Mouse (Mus musculus): ENCODE results near the gene Rae1. TPM values are rescaled to one million over a fixed set of nuclear protein-coding genes. Genes with fewer than 3 reads are reported as not detected.

Rae1 gene
- polyA plus RNA-seq (2015; fragmentation: Nextera tagmentation; extraction: Ambion mirVana), result 95.8 and 103 TPM in 2 replicates

DNA sequence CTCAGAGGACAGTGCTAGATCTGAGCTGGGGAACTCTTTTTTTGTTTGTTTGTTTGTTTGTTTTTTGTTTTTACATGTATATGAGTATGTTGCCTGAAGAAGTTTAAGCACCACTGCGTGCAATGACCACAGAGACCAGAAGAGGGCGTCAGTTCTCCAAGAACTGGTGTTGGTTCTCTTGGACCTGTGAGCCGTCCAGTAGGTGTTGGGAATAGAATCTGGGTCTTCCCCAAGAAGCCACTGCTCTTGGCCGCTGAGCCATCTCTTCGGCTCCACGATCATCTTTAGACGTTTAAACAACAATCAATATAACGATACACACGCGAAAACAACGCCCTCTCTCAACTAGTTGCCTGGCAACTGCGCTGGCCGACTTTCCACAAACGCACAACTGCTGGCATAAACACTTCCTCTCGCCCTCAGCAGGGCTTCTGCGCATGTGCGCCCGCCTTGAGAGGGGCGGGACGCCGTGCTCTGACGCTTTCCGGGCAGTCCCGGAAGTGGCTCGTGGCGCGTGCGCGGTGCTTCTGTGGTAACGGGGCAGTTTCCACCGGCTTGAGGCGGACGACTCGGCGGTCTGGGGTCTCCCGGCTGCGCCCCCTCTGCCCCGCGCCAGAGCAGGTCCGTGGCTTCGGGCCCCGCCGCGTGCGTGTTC is at the start of gene Rae1:
Gene Rae1 (plus strand): TSS at position 488 of the 655 bp plus-strand sequence.
- Histone ChIP-seq H3K9me3 (replicated peaks; ENCODE audit: control insufficient read depth, low read length) (no peaks in the 10 kb centered on the region), H3K27ac (ENCODE audit: low read length) (peak within 1 kb of the TSS; percentile 85), H3K27me3 (ENCODE audit: control insufficient read depth, insufficient read depth, low read length) (no peaks in the 10 kb centered on the region), H3K9ac (ENCODE audit: low read length) (peak within 1 kb of the TSS; percentile 93), H3K4me3 (ENCODE audit: low read length) (peak within 1 kb of the TSS; percentile 96), H3K4me1 (ENCODE audit: control insufficient read depth, insufficient read depth, low read length) (peaks cover 12% of the 10 kb centered on the region), H3K4me2 (ENCODE audit: low read depth, low read length) (peak within 1 kb of the TSS; percentile 88), H3K36me3 (ENCODE audit: control insufficient read depth, insufficient read depth) (peaks cover 17% of the 10 kb centered on the region)
- ATAC-seq (replicated peaks; ENCODE audit: extremely low read depth, insufficient read depth, low FRiP score), result peak; percentile 94
- under 1% methylated on average over 45 of the region's 45 CpGs for WGBS

DNA sequence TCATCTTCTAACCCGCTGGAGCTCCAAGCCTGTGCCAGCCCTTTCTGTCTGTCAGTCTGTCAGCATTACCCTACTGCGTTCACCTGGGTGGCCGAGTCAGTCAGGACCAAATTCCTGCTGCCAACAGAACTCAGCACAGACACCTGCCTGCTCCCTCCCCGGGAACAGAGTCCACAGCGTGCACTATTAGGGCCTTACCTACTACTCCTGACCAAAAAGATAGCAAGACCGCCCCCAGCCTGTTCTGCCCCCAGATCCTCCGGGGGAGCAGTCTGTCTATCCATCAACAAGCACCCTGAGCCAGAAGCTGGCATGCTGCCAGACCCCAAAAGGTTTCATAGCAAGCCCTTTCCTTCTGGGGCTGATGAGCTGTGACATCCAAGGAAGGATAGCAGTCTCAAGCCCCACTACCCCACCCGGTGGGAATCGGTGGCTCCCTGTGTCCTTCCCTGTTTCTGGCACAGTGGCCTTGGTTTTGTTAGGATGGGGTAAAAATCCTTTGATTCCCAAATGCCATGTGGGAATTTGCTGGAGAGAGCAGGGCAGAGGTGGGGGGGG is 49.7 kb upstream of the Rae1 start:
- Histone ChIP-seq H3K27me3 (ENCODE audit: control insufficient read depth, insufficient read depth, low read length) (no peaks in the 10 kb centered on the region; the same call in 1 of the 2 replicates), H3K9ac (ENCODE audit: low read length) (peak overlapping the region; percentile 50), H3K4me1 (ENCODE audit: control insufficient read depth, insufficient read depth, low read length) (peaks cover 17% of the 10 kb centered on the region), H3K9me3 (replicated peaks; ENCODE audit: control insufficient read depth, low read length) (0 out of 2 replicates have a peak, but pooled peaks cover 3% of the 10 kb centered on the region), H3K36me3 (ENCODE audit: control insufficient read depth, insufficient read depth) (no peaks in the 10 kb centered on the region), H3K27ac (ENCODE audit: low read length) (no peak overlapping the region; the same call in 1 of the 2 replicates), H3K4me2 (ENCODE audit: low read depth, low read length) (no peak overlapping the region), H3K4me3 (ENCODE audit: low read length) (no peak overlapping the region)
- ATAC-seq (replicated peaks; ENCODE audit: extremely low read depth, insufficient read depth, low FRiP score), result no peak
- 44% methylated on average over 9 of the region's 9 CpGs for WGBS

DNA sequence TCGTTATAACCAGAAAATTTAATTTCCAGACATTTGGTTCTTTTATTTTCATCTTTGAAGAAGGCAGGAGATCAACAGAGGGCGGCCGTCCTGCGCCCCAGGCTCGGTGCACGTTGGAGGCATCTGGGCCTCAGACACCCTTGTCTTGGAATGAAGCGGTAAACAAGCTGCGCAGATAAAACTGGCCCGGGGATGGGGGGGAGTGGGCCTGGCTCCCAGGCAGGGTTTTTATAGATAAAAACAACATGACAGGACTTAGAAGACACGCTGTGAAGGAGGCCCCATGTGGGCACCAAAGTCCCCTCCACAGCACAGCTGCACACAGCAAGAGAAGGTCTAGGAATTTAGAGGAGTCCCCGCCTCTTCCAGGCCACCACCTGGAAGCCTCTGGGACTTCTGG is 49.2 kb upstream of the Rae1 start:
- no peaks in the 10 kb centered on the region for H3K27me3 ChIP-seq (ENCODE audit: control insufficient read depth, insufficient read depth, low read length)
- H3K9ac ChIP-seq (ENCODE audit: low read length), result no peak overlapping the region
- ATAC-seq (replicated peaks; ENCODE audit: extremely low read depth, insufficient read depth, low FRiP score), result no peak
- H3K4me2 ChIP-seq (ENCODE audit: low read depth, low read length), result no peak overlapping the region
- H3K9me3 ChIP-seq (replicated peaks; ENCODE audit: control insufficient read depth, low read length), result 0 out of 2 replicates have a peak, but pooled peaks cover 3% of the 10 kb centered on the region
- no peak overlapping the region; the same call in 1 of the 2 replicates for H3K27ac ChIP-seq (ENCODE audit: low read length)
- no peak overlapping the region for H3K4me3 ChIP-seq (ENCODE audit: low read length)
- no peaks in the 10 kb centered on the region for H3K36me3 ChIP-seq (ENCODE audit: control insufficient read depth, insufficient read depth)
- WGBS, result 23% methylated on average over 11 of the region's 11 CpGs
- peaks cover 17% of the 10 kb centered on the region for H3K4me1 ChIP-seq (ENCODE audit: control insufficient read depth, insufficient read depth, low read length)

GRCm38 (mm10) chr2:172951976-172952375 is 47.9 kb upstream of the Rae1 start:
- Histone ChIP-seq H3K4me3 (ENCODE audit: low read length) (no peak overlapping the region), H3K4me1 (ENCODE audit: control insufficient read depth, insufficient read depth, low read length) (peaks cover 17% of the 10 kb centered on the region), H3K9ac (ENCODE audit: low read length) (no peak overlapping the region), H3K27ac (ENCODE audit: low read length) (no peak overlapping the region), H3K27me3 (ENCODE audit: control insufficient read depth, insufficient read depth, low read length) (no peaks in the 10 kb centered on the region), H3K9me3 (replicated peaks; ENCODE audit: control insufficient read depth, low read length) (peaks cover 13% of the 10 kb centered on the region), H3K36me3 (ENCODE audit: control insufficient read depth, insufficient read depth) (no peaks in the 10 kb centered on the region), H3K4me2 (ENCODE audit: low read depth, low read length) (no peak overlapping the region)
- WGBS, result 78% methylated on average over 2 of the region's 2 CpGs
- ATAC-seq (replicated peaks; ENCODE audit: extremely low read depth, insufficient read depth, low FRiP score), result no peak

- Histone ChIP-seq H3K4me3 (ENCODE audit: low read length) (no peak overlapping the region), H3K36me3 (ENCODE audit: control insufficient read depth, insufficient read depth) (no peaks in the 10 kb centered on the region), H3K9me3 (replicated peaks; ENCODE audit: control insufficient read depth, low read length) (peaks cover 15% of the 10 kb centered on the region), H3K27ac (ENCODE audit: low read length) (no peak overlapping the region), H3K4me2 (ENCODE audit: low read depth, low read length) (no peak overlapping the region), H3K9ac (ENCODE audit: low read length) (peak overlapping the region; percentile 18; the same call in 1 of the 2 replicates), H3K4me1 (ENCODE audit: control insufficient read depth, insufficient read depth, low read length) (no peaks in the 10 kb centered on the region), H3K27me3 (ENCODE audit: control insufficient read depth, insufficient read depth, low read length) (no peaks in the 10 kb centered on the region)
- no peak for ATAC-seq (replicated peaks; ENCODE audit: extremely low read depth, insufficient read depth, low FRiP score)
- 38% methylated on average over 5 of the region's 5 CpGs for WGBS
These were observed 41.3 kb upstream of the Rae1 start for GRCm38 (mm10) chr2:172958579-172958978.

- ATAC-seq (replicated peaks; ENCODE audit: extremely low read depth, insufficient read depth, low FRiP score), result no peak
- no peak overlapping the region for H3K27ac ChIP-seq (ENCODE audit: low read length)
These were observed 40.7 kb upstream of the Rae1 start for GRCm38 (mm10) chr2:172959006-172959768.

DNA sequence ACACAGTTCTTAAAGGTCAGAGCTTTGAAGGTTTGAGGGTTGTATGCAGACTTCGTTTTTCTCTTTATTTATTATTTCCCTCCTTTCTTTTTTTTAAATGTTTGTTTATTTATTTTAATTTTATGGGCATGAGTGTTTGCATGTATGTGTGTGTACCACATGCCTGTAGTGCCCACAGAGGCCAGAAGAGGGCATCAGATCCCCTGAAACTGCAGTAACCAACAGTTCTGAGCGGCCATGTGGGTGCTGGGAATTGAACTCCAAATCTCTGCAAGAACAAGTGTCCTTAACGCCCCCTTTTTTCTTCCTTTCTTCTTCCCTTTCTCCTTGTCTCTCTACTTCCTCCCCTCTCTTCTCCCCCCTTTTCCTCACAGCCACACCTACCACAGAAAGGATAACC is 39.6 kb upstream of the Rae1 start:
- H3K36me3 ChIP-seq (ENCODE audit: control insufficient read depth, insufficient read depth), result no peaks in the 10 kb centered on the region
- H3K9ac ChIP-seq (ENCODE audit: low read length), result no peak overlapping the region
- H3K27me3 ChIP-seq (ENCODE audit: control insufficient read depth, insufficient read depth, low read length), result no peaks in the 10 kb centered on the region
- no peak for ATAC-seq (replicated peaks; ENCODE audit: extremely low read depth, insufficient read depth, low FRiP score)
- H3K9me3 ChIP-seq (replicated peaks; ENCODE audit: control insufficient read depth, low read length), result peaks cover 15% of the 10 kb centered on the region
- WGBS, result 89% methylated on average over 3 of the region's 3 CpGs
- no peaks in the 10 kb centered on the region for H3K4me1 ChIP-seq (ENCODE audit: control insufficient read depth, insufficient read depth, low read length)
- no peak overlapping the region for H3K27ac ChIP-seq (ENCODE audit: low read length)
- no peak overlapping the region for H3K4me2 ChIP-seq (ENCODE audit: low read depth, low read length)
- no peak overlapping the region for H3K4me3 ChIP-seq (ENCODE audit: low read length)

More at GRCm38 (mm10) chr2:172959006-172959768, 40.7 kb upstream of the Rae1 start:
- H3K4me3 ChIP-seq (ENCODE audit: low read length), result no peak overlapping the region
- H3K4me1 ChIP-seq (ENCODE audit: control insufficient read depth, insufficient read depth, low read length), result no peaks in the 10 kb centered on the region
- H3K9me3 ChIP-seq (replicated peaks; ENCODE audit: control insufficient read depth, low read length), result peaks cover 15% of the 10 kb centered on the region
- H3K9ac ChIP-seq (ENCODE audit: low read length), result peak overlapping the region; percentile 18; the same call in 1 of the 2 replicates
- no peaks in the 10 kb centered on the region for H3K36me3 ChIP-seq (ENCODE audit: control insufficient read depth, insufficient read depth)
- 49% methylated on average over 13 of the region's 13 CpGs for WGBS
- H3K4me2 ChIP-seq (ENCODE audit: low read depth, low read length), result no peak overlapping the region
- no peaks in the 10 kb centered on the region for H3K27me3 ChIP-seq (ENCODE audit: control insufficient read depth, insufficient read depth, low read length)

- Histone ChIP-seq H3K4me3 (ENCODE audit: low read length) (no peak overlapping the region), H3K4me2 (ENCODE audit: low read depth, low read length) (no peak overlapping the region), H3K36me3 (ENCODE audit: control insufficient read depth, insufficient read depth) (no peaks in the 10 kb centered on the region), H3K9me3 (replicated peaks; ENCODE audit: control insufficient read depth, low read length) (peaks cover 12% of the 10 kb centered on the region), H3K27ac (ENCODE audit: low read length) (no peak overlapping the region), H3K27me3 (ENCODE audit: control insufficient read depth, insufficient read depth, low read length) (no peaks in the 10 kb centered on the region), H3K4me1 (ENCODE audit: control insufficient read depth, insufficient read depth, low read length) (no peaks in the 10 kb centered on the region), H3K9ac (ENCODE audit: low read length) (no peak overlapping the region)
- ATAC-seq (replicated peaks; ENCODE audit: extremely low read depth, insufficient read depth, low FRiP score), result no peak
- 60% methylated on average over 6 of the region's 6 CpGs for WGBS
These were observed 38.7 kb upstream of the Rae1 start for GRCm38 (mm10) chr2:172961211-172961610.

- Histone ChIP-seq H3K4me3 (ENCODE audit: low read length) (no peak overlapping the region), H3K9me3 (replicated peaks; ENCODE audit: control insufficient read depth, low read length) (peaks cover 4% of the 10 kb centered on the region; the same call in 1 of the 2 replicates), H3K9ac (ENCODE audit: low read length) (no peak overlapping the region), H3K36me3 (ENCODE audit: control insufficient read depth, insufficient read depth) (no peaks in the 10 kb centered on the region), H3K4me2 (ENCODE audit: low read depth, low read length) (no peak overlapping the region), H3K27me3 (ENCODE audit: control insufficient read depth, insufficient read depth, low read length) (no peaks in the 10 kb centered on the region), H3K4me1 (ENCODE audit: control insufficient read depth, insufficient read depth, low read length) (no peaks in the 10 kb centered on the region), H3K27ac (ENCODE audit: low read length) (no peak overlapping the region)
- WGBS, result 37% methylated on average over 11 of the region's 11 CpGs
- ATAC-seq (replicated peaks; ENCODE audit: extremely low read depth, insufficient read depth, low FRiP score), result no peak
These were observed 34.7 kb upstream of the Rae1 start for GRCm38 (mm10) chr2:172965249-172965648.
